Mouse (Mus musculus) lung, postnatal 10 days (tissue): ENCODE results near the gene Gm20888.
"Not testable (repeated sequence)": the region's sequence is repeated elsewhere in the genome, so short reads cannot be mapped to it uniquely, and the experiment has no call there.

Source experiments
- DNase-seq: peaks from one replicate; pipeline ENCODE4 v3.0.0; 2021

The Gm20888 gene

GRCm38 (mm10) chrY:70441582-70441981 is at the start of gene Gm20888:
Gm20888 (plus strand) TSS chrY:70441882.
- DNase-seq = not testable (repeated sequence)
